ENCODE assay signal across 27 mouse cellular contexts in genomic region chr6:47306065-47306798, GRCm38 (mm10).
DNase-seq lines count a peak whose midpoint lies in the region; ATAC-seq and TF ChIP-seq lines count a peak whose summit lies in the region.
"Had no signal": no experiment of that assay in that cellular context is flagged by ENCODE, and none has a peak within 500 bp of the region (broad histone marks: within the 10 kb centered on the region; RNA-seq: fewer than 3 reads in every experiment).

No protein-coding gene starts in this region.

- peaks cover 6% of the 10 kb centered on the region; the same call in 1 of the 2 replicates for H3K36me3 ChIP-seq in forebrain, embryonic 10.5 days (replicated peaks)
- no peaks in the 10 kb centered on the region for H3K36me3 ChIP-seq in forebrain, embryonic 11.5 days (ENCODE audit: control insufficient read depth, insufficient read depth, low read length)
- H3K36me3 ChIP-seq in intestine, embryonic 16.5 days (ENCODE audit: control insufficient read depth, insufficient read depth, low read length), result no peaks in the 10 kb centered on the region
- H3K36me3 ChIP-seq: heart, embryonic 12.5 days; hindbrain, embryonic 15.5 days; midbrain, embryonic 12.5 days; stomach, embryonic 15.5 days had no signal

- H3K4me1 ChIP-seq in forebrain, embryonic 10.5 days, result peaks cover 9% of the 10 kb centered on the region
- H3K4me1 ChIP-seq in forebrain, embryonic 11.5 days (replicated peaks; ENCODE audit: control insufficient read depth, insufficient read depth, low read length), result no peaks in the 10 kb centered on the region; the same call in 1 of the 2 replicates
- H3K4me1 ChIP-seq in intestine, embryonic 16.5 days (ENCODE audit: control insufficient read depth, insufficient read depth, low read length), result peaks cover 8% of the 10 kb centered on the region
- H3K4me1 ChIP-seq: heart, embryonic 12.5 days; stomach, embryonic 15.5 days had no signal

- TF ChIP-seq CTCF in layer of hippocampus, adult 2 months (conservative IDR thresholded peaks at IDR 0.05), result no peak

- no peaks in the 10 kb centered on the region for H3K27me3 ChIP-seq in forebrain, embryonic 10.5 days (ENCODE audit: poor library complexity, severe bottlenecking)
- H3K27me3 ChIP-seq in forebrain, embryonic 11.5 days (ENCODE audit: control insufficient read depth, insufficient read depth, low read length), result no peaks in the 10 kb centered on the region
- no peaks in the 10 kb centered on the region for H3K27me3 ChIP-seq in intestine, embryonic 16.5 days (replicated peaks; ENCODE audit: control insufficient read depth, insufficient read depth, low read length)
- H3K27me3 ChIP-seq: heart, embryonic 12.5 days; hindbrain, embryonic 15.5 days; stomach, embryonic 15.5 days had no signal

- ATAC-seq in forebrain, embryonic 11.5 days (replicated peaks; ENCODE audit: low FRiP score), result no peak
- peak; percentile 54; the same call in 1 of the 2 replicates for ATAC-seq in common myeloid progenitor, adult 5-6 weeks (replicated peaks; ENCODE audit: low read depth, poor library complexity, severe bottlenecking)
- ATAC-seq in intestine, embryonic 16.5 days, result peak; percentile 97

- H3K9ac ChIP-seq in forebrain, embryonic 11.5 days (ENCODE audit: low read length), result no peak overlapping the region
- H3K9ac ChIP-seq in intestine, embryonic 16.5 days (ENCODE audit: low read depth, low read length), result no peak overlapping the region
- H3K9ac ChIP-seq: heart, embryonic 12.5 days; hindbrain, embryonic 15.5 days; midbrain, embryonic 12.5 days; stomach, embryonic 15.5 days had no signal

- no peak overlapping the region for H3K4me2 ChIP-seq in forebrain, embryonic 11.5 days (ENCODE audit: low read depth, low read length, severe bottlenecking)
- peak overlapping the region; percentile 9; the same call in 1 of the 2 replicates for H3K4me2 ChIP-seq in intestine, embryonic 16.5 days (ENCODE audit: low read depth, low read length)
- H3K4me2 ChIP-seq: heart, embryonic 12.5 days; liver, embryonic 11.5 days; midbrain, embryonic 12.5 days; stomach, embryonic 15.5 days had no signal

- WGBS in forebrain, embryonic 10.5 days, result 62% methylated on average over 8 of the region's 8 CpGs
- WGBS in forebrain, embryonic 11.5 days, result 55% methylated on average over 8 of the region's 8 CpGs
- WGBS in intestine, embryonic 16.5 days, result 49% methylated on average over 8 of the region's 8 CpGs

- H3K27ac ChIP-seq in forebrain, embryonic 10.5 days, result peak overlapping the region; percentile 30; the same call in 1 of the 2 replicates
- H3K27ac ChIP-seq in forebrain, embryonic 11.5 days (ENCODE audit: low read depth, low read length), result no peak overlapping the region
- peak overlapping the region; percentile 55; the same call in 1 of the 2 replicates for H3K27ac ChIP-seq in layer of hippocampus, adult 2 months
- H3K27ac ChIP-seq in intestine, embryonic 16.5 days (ENCODE audit: low read length), result peak overlapping the region; percentile 82
- H3K27ac ChIP-seq: hindbrain, embryonic 15.5 days; midbrain, embryonic 12.5 days; stomach, embryonic 15.5 days had no signal

- H3K9me3 ChIP-seq in forebrain, embryonic 10.5 days, result no peaks in the 10 kb centered on the region
- no peaks in the 10 kb centered on the region for H3K9me3 ChIP-seq in forebrain, embryonic 11.5 days (ENCODE audit: control insufficient read depth, low read length)
- H3K9me3 ChIP-seq in intestine, embryonic 16.5 days (ENCODE audit: control insufficient read depth, low read length), result no peaks in the 10 kb centered on the region
- H3K9me3 ChIP-seq: heart, embryonic 12.5 days; hindbrain, embryonic 15.5 days; midbrain, embryonic 12.5 days; stomach, embryonic 15.5 days had no signal

- no peak overlapping the region for H3K4me3 ChIP-seq in forebrain, embryonic 10.5 days
- H3K4me3 ChIP-seq in forebrain, embryonic 11.5 days (ENCODE audit: low read depth, low read length), result no peak overlapping the region
- H3K4me3 ChIP-seq in layer of hippocampus, adult 2 months, result no peak overlapping the region
- H3K4me3 ChIP-seq in intestine, embryonic 16.5 days (ENCODE audit: low read length), result no peak overlapping the region
- H3K4me3 ChIP-seq: heart, embryonic 12.5 days; hindbrain, embryonic 15.5 days; midbrain, embryonic 12.5 days; myocyte; stomach, embryonic 15.5 days had no signal

- no peak for DNase-seq in forebrain, embryonic 10.5 days (ENCODE audit: extremely low spot score, low spot score)
- DNase-seq in forebrain, embryonic 11.5 days (ENCODE audit: low spot score), result no peak
- DNase-seq in layer of hippocampus, adult 2 months (ENCODE audit: low spot score in 2 of 2), result no peak
- no peak for DNase-seq in layer of hippocampus, postnatal 25 days (ENCODE audit: extremely low spot score in 1 of 2, low spot score in 1 of 2)
- DNase-seq in heart, postnatal 4 days, result no peak
- no peak for DNase-seq in thymus, postnatal 0 days (ENCODE audit: low spot score)
- DNase-seq: adrenal gland, postnatal 10 days; cerebellum, adult 2 months; cerebellum, postnatal 25 days; embryo, embryonic 11 days; gastrocnemius, postnatal 10 days; heart, postnatal 10 days; kidney, adult 18-20 months; kidney, postnatal 14 days; lung, adult 18-20 months; lung, postnatal 10 days; right cerebral cortex, adult 18-20 months; right cerebral cortex, postnatal 4 days; thymus, postnatal 4 days had no signal
